ENCODE assay signal across 8 mouse cellular contexts in the genomic region with DNA sequence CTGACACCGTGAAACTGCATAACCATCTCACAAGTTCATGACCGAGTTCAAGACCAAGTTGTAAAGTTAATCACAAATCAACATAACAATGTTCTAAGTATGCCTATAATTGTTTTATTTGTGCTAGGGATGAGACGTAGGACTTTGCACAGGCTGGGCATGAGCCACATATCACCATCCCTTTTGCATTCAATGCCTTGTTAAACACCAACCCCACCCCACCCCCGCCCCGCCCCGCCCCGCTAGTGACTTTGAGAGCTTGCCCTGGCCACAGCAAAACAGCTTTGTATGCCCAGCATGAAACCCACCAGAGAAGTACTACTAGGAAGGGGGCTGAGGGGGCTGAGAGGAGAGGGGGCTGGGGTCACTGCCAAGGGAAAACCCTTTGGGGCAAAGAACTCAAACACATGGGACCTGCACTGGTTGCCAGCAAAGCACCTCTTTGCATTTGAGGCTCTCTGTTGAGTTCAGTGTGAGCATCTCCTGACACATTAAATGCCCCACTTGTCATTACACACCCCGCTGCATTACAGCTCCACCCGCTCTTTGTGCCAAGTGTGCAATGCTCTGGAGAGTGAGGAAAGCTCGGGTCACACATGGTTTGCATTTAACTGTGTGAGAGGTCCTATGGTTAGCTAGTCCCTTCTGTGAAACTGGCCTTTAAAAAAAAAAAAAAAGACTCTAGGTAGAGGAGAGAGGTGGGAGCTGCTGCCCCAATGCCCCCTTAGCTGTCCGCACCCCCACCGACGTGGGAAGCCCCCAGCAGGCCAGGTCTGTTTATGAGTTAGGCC.
A peak's percentile ranks its signal among the peaks of the same experiment; 100 is the strongest.
DNase-seq lines count a peak whose midpoint lies in the region; ATAC-seq and TF ChIP-seq lines count a peak whose summit lies in the region.

No protein-coding gene starts in this region.

- DNase-seq in forebrain, embryonic 10.5 days (ENCODE audit: extremely low spot score, low spot score) = peak; percentile 26
- no peak for DNase-seq in forebrain, postnatal 0 days
- DNase-seq in lung, postnatal 36 days = peak; percentile 11
- DNase-seq in lung, adult 2 months = no peak
- no peak for DNase-seq in urinary bladder, adult 18-20 months (ENCODE audit: low spot score in 2 of 2)
- no peak for DNase-seq in adrenal gland, postnatal 4 days (ENCODE audit: low spot score in 2 of 2)
- no peak for DNase-seq in thymus, adult 2 months

- no peak for TF ChIP-seq POLR2A in lung, adult 2 months (IDR thresholded peaks at IDR 0.05; ENCODE audit: borderline replicate concordance, extremely low read depth, low read depth, low read length)
- TF ChIP-seq POLR2A in thymus, adult 2 months (IDR thresholded peaks at IDR 0.05; ENCODE audit: control insufficient read depth, extremely low read depth, insufficient read depth, low read length, poor library complexity) = no peak

- no peaks in the 10 kb centered on the region for H3K27me3 ChIP-seq in forebrain, embryonic 10.5 days (ENCODE audit: poor library complexity, severe bottlenecking)
- H3K27me3 ChIP-seq in forebrain, postnatal 0 days (ENCODE audit: insufficient read depth, low read length) = no peaks in the 10 kb centered on the region
- no peaks in the 10 kb centered on the region for H3K27me3 ChIP-seq in liver, embryonic 16.5 days (ENCODE audit: control insufficient read depth, insufficient read depth, low read depth, low read length)
- H3K27me3 ChIP-seq in thymus, adult 2 months (ENCODE audit: control insufficient read depth, insufficient read depth, low read length) = no peaks in the 10 kb centered on the region

- H3K9ac ChIP-seq in forebrain, postnatal 0 days = no peak overlapping the region
- no peak overlapping the region for H3K9ac ChIP-seq in liver, embryonic 16.5 days (ENCODE audit: low read depth, low read length)

- peak overlapping the region; percentile 77 for H3K27ac ChIP-seq in forebrain, embryonic 10.5 days
- H3K27ac ChIP-seq in forebrain, postnatal 0 days (ENCODE audit: low read depth, low read length) = no peak overlapping the region
- peak overlapping the region; percentile 46; the same call in 1 of the 2 replicates for H3K27ac ChIP-seq in liver, embryonic 16.5 days (ENCODE audit: low read length)
- no peak overlapping the region for H3K27ac ChIP-seq in thymus, adult 2 months (ENCODE audit: control insufficient read depth, insufficient read depth, low read length)

- ATAC-seq in forebrain, postnatal 0 days = no peak
- ATAC-seq in liver, embryonic 16.5 days (ENCODE audit: low read depth) = no peak

- no peaks in the 10 kb centered on the region for H3K36me3 ChIP-seq in forebrain, embryonic 10.5 days (replicated peaks)
- H3K36me3 ChIP-seq in forebrain, postnatal 0 days (ENCODE audit: insufficient read depth) = no peaks in the 10 kb centered on the region
- H3K36me3 ChIP-seq in liver, embryonic 16.5 days (ENCODE audit: control insufficient read depth, insufficient read depth) = no peaks in the 10 kb centered on the region
- peaks cover 6% of the 10 kb centered on the region; the same call in 1 of the 2 replicates for H3K36me3 ChIP-seq in thymus, adult 2 months (ENCODE audit: control insufficient read depth, insufficient read depth, low read length)

- WGBS in forebrain, embryonic 10.5 days = 53% methylated on average over 13 of the region's 13 CpGs
- WGBS in forebrain, postnatal 0 days = 59% methylated on average over 13 of the region's 13 CpGs
- 58% methylated on average over 13 of the region's 13 CpGs for WGBS in lung, adult 2 months
- WGBS in liver, embryonic 16.5 days (ENCODE audit: insufficient replicate concordance) = 58% methylated on average over 13 of the region's 13 CpGs
- 86% methylated on average over 13 of the region's 13 CpGs for WGBS in thymus, adult 2 months

- H3K9me3 ChIP-seq in forebrain, embryonic 10.5 days = no peaks in the 10 kb centered on the region
- H3K9me3 ChIP-seq in forebrain, postnatal 0 days (ENCODE audit: low read length) = no peaks in the 10 kb centered on the region
- no peaks in the 10 kb centered on the region for H3K9me3 ChIP-seq in liver, embryonic 16.5 days (replicated peaks; ENCODE audit: control insufficient read depth, low read length)

- TF ChIP-seq CTCF in forebrain, postnatal 0 days (IDR thresholded peaks at IDR 0.05; ENCODE audit: low read depth) = no peak
- no peak for TF ChIP-seq CTCF in lung, adult 2 months (IDR thresholded peaks at IDR 0.05; ENCODE audit: insufficient read depth, low read length)
- TF ChIP-seq CTCF in thymus, adult 2 months (IDR thresholded peaks at IDR 0.05; ENCODE audit: borderline replicate concordance, control insufficient read depth, extremely low read depth, insufficient read depth, low read length, poor library complexity) = no peak

- H3K4me3 ChIP-seq in forebrain, embryonic 10.5 days = no peak overlapping the region
- no peak overlapping the region for H3K4me3 ChIP-seq in forebrain, postnatal 0 days (ENCODE audit: low read depth, low read length)
- no peak overlapping the region for H3K4me3 ChIP-seq in lung, adult 2 months (replicated peaks; ENCODE audit: extremely low read depth, low read depth, low read length)
- no peak overlapping the region for H3K4me3 ChIP-seq in liver, embryonic 16.5 days (ENCODE audit: low read depth, low read length)
- no peak overlapping the region for H3K4me3 ChIP-seq in thymus, adult 2 months (ENCODE audit: control insufficient read depth, insufficient read depth, low read length)

- peaks cover 50% of the 10 kb centered on the region for H3K4me1 ChIP-seq in forebrain, embryonic 10.5 days
- no peaks in the 10 kb centered on the region for H3K4me1 ChIP-seq in forebrain, postnatal 0 days (ENCODE audit: insufficient read depth)
- H3K4me1 ChIP-seq in lung, adult 2 months (ENCODE audit: control insufficient read depth, insufficient read depth, low read length) = peaks cover 7% of the 10 kb centered on the region; the same call in 1 of the 2 replicates
- H3K4me1 ChIP-seq in liver, embryonic 16.5 days (ENCODE audit: control insufficient read depth, low read depth, low read length) = peaks cover 13% of the 10 kb centered on the region
- no peaks in the 10 kb centered on the region for H3K4me1 ChIP-seq in thymus, adult 2 months (replicated peaks; ENCODE audit: control insufficient read depth, insufficient read depth, low read length)

- H3K4me2 ChIP-seq in forebrain, postnatal 0 days (ENCODE audit: low read depth) = no peak overlapping the region
- no peak overlapping the region for H3K4me2 ChIP-seq in liver, embryonic 16.5 days (ENCODE audit: low read depth, low read length)

Comparison
In these comparisons a context has a peak if more than half of its experiments do, and no peak if none do; other contexts are left out.
1. DNase-seq: peak in forebrain, embryonic 10.5 days (single experiment) and lung, postnatal 36 days (single experiment); none in forebrain, postnatal 0 days (single experiment), lung, adult 2 months (single experiment), urinary bladder, adult 18-20 months (0 of 2), adrenal gland, postnatal 4 days (0 of 2) and thymus, adult 2 months (single experiment).
2. H3K27ac ChIP-seq: peak in forebrain, embryonic 10.5 days (single experiment) and liver, embryonic 16.5 days (single experiment); none in forebrain, postnatal 0 days (single experiment) and thymus, adult 2 months (single experiment).